Mouse (Mus musculus): Measurements from ENCODE around the gene Fancd2os.

Fancd2os gene

GRCm38 (mm10) chr6:113605224-113605545, 4.7 kb upstream of the Fancd2os start:
- DNase-seq (ENCODE audit: low spot score in 2 of 2): no peak

GRCm38 (mm10) chr6:113604432-113605223, 4.1 kb upstream of the Fancd2os start, which contains the start of gene Brk1:
TSS of gene Brk1 (plus strand) at chr6:113604772.
- DNase-seq (ENCODE audit: low spot score in 2 of 2): peak; percentile 94 to 96

- no peak for DNase-seq (ENCODE audit: low spot score in 2 of 2)
Measured at GRCm38 (mm10) chr6:113603993-113604392, 3.5 kb upstream of the Fancd2os start.

- DNase-seq (ENCODE audit: low spot score in 2 of 2): no peak
Measured at GRCm38 (mm10) chr6:113602821-113603220, 2.3 kb upstream of the Fancd2os start.

GRCm38 (mm10) chr6:113599833-113600232, 682 bp downstream of the Fancd2os start:
- peak in 1 of 2 experiments; percentile 42 for DNase-seq (ENCODE audit: low spot score in 2 of 2)

GRCm38 (mm10) chr6:113597945-113598344, 2.6 kb downstream of the Fancd2os start:
- DNase-seq (ENCODE audit: low spot score in 2 of 2): no peak

GRCm38 (mm10) chr6:113592637-113593036, 7.9 kb downstream of the Fancd2os start:
- no peak for DNase-seq (ENCODE audit: low spot score in 2 of 2)

GRCm38 (mm10) chr6:113586466-113587183, 13.9 kb downstream of the Fancd2os start:
- no peak for DNase-seq (ENCODE audit: low spot score in 2 of 2)

- no peak for DNase-seq (ENCODE audit: low spot score in 2 of 2)
Measured at GRCm38 (mm10) chr6:113585065-113585464, 15.4 kb downstream of the Fancd2os start.

GRCm38 (mm10) chr6:113583023-113583422, 17.5 kb downstream of the Fancd2os start:
- DNase-seq (ENCODE audit: low spot score in 2 of 2): no peak

- DNase-seq (ENCODE audit: low spot score in 2 of 2): no peak
Measured at GRCm38 (mm10) chr6:113579306-113579705, 21.2 kb downstream of the Fancd2os start.

- DNase-seq (ENCODE audit: low spot score in 2 of 2): peak; percentile 50 to 76
Measured at GRCm38 (mm10) chr6:113576044-113576443, 24.5 kb downstream of the Fancd2os start.

- DNase-seq (ENCODE audit: low spot score in 2 of 2): no peak
Measured at GRCm38 (mm10) chr6:113564557-113564956, 36.0 kb downstream of the Fancd2os start.

- DNase-seq (ENCODE audit: low spot score in 2 of 2): peak; percentile 31 to 62
Measured at GRCm38 (mm10) chr6:113559736-113560135, 40.8 kb downstream of the Fancd2os start.

All from right cerebral cortex, postnatal 10 days (tissue).